8 mouse cellular contexts compared by ENCODE assay signal in genomic region chr8:80830724-80831566, GRCm38 (mm10). TPM values are rescaled to one million over a fixed set of nuclear protein-coding genes. Genes with fewer than 3 reads are reported as not detected.
DNase-seq lines count a peak whose midpoint lies in the region; ATAC-seq and TF ChIP-seq lines count a peak whose summit lies in the region.

No protein-coding gene starts in this region.

- ATAC-seq in hindbrain, embryonic 15.5 days (ENCODE audit: low FRiP score, low read depth) = peak; percentile 70
- peak; percentile 81 for ATAC-seq in neural tube, embryonic 14.5 days (ENCODE audit: low read depth)

- H3K4me3 ChIP-seq in left cerebral cortex, adult 2 months = no peak overlapping the region
- no peak overlapping the region for H3K4me3 ChIP-seq in embryonic facial prominence, embryonic 10.5 days
- H3K4me3 ChIP-seq in hindbrain, embryonic 15.5 days = no peak overlapping the region
- no peak overlapping the region for H3K4me3 ChIP-seq in neural tube, embryonic 14.5 days (ENCODE audit: low read depth, low read length)
- H3K4me3 ChIP-seq in thymus, adult 2 months (ENCODE audit: control insufficient read depth, insufficient read depth, low read length) = no peak overlapping the region

- no peak overlapping the region for H3K9ac ChIP-seq in hindbrain, embryonic 15.5 days
- H3K9ac ChIP-seq in neural tube, embryonic 14.5 days (replicated peaks; ENCODE audit: low read depth, low read length) = no peak overlapping the region

- H3K27me3 ChIP-seq in embryonic facial prominence, embryonic 10.5 days (replicated peaks; ENCODE audit: low read depth, poor library complexity, severe bottlenecking) = no peaks in the 10 kb centered on the region
- H3K27me3 ChIP-seq in hindbrain, embryonic 15.5 days = no peaks in the 10 kb centered on the region
- no peaks in the 10 kb centered on the region for H3K27me3 ChIP-seq in neural tube, embryonic 14.5 days (ENCODE audit: control insufficient read depth, insufficient read depth, low read length)
- no peaks in the 10 kb centered on the region for H3K27me3 ChIP-seq in thymus, adult 2 months (ENCODE audit: control insufficient read depth, insufficient read depth, low read length)

- intact Hi-C loops in left cerebral cortex, adult 2 months (cut with DNase I) = no loop called here

- peaks cover 19% of the 10 kb centered on the region for H3K4me1 ChIP-seq in embryonic facial prominence, embryonic 10.5 days
- peaks cover 25% of the 10 kb centered on the region for H3K4me1 ChIP-seq in hindbrain, embryonic 15.5 days (replicated peaks)
- H3K4me1 ChIP-seq in neural tube, embryonic 14.5 days (ENCODE audit: control insufficient read depth, insufficient read depth, low read length) = peaks cover 15% of the 10 kb centered on the region
- no peaks in the 10 kb centered on the region for H3K4me1 ChIP-seq in thymus, adult 2 months (replicated peaks; ENCODE audit: control insufficient read depth, insufficient read depth, low read length)

- TF ChIP-seq POLR2A in thymus, adult 2 months (IDR thresholded peaks at IDR 0.05; ENCODE audit: control insufficient read depth, extremely low read depth, insufficient read depth, low read length, poor library complexity) = no peak

- H3K4me2 ChIP-seq in hindbrain, embryonic 15.5 days = peak overlapping the region; percentile 6; the same call in 1 of the 2 replicates
- H3K4me2 ChIP-seq in neural tube, embryonic 14.5 days (ENCODE audit: low read depth, low read length) = no peak overlapping the region; the same call in 1 of the 2 replicates

- no peak for DNase-seq in left cerebral cortex, adult 2 months (ENCODE audit: extremely low spot score in 1 of 2, low spot score in 2 of 2)
- DNase-seq in left cerebral cortex, adult 18-20 months (ENCODE audit: low spot score in 2 of 2) = no peak
- no peak for DNase-seq in embryonic facial prominence, embryonic 10.5 days (ENCODE audit: low spot score)
- DNase-seq in thymus, adult 2 months = no peak
- no peak for DNase-seq in yolk sac, embryonic 10.5 days (ENCODE audit: low spot score)
- no peak for DNase-seq in thymus, postnatal 10 days (ENCODE audit: low spot score in 2 of 2)

- WGBS in embryonic facial prominence, embryonic 10.5 days = 81% methylated on average over 11 of the region's 11 CpGs
- whole genome bisulfite sequencing in hindbrain, embryonic 15.5 days = 61% methylated on average over 11 of the region's 11 CpGs
- 43% methylated on average over 11 of the region's 11 CpGs for WGBS in neural tube, embryonic 14.5 days
- 90% methylated on average over 11 of the region's 11 CpGs for WGBS in thymus, adult 2 months

- peak overlapping the region; percentile 34; the same call in 1 of the 2 replicates for H3K27ac ChIP-seq in left cerebral cortex, adult 2 months
- H3K27ac ChIP-seq in embryonic facial prominence, embryonic 10.5 days (replicated peaks) = 0 out of 2 replicates have a peak overlapping the region, but pooled peaks have one; percentile 20
- peak overlapping the region; percentile 31 for H3K27ac ChIP-seq in hindbrain, embryonic 15.5 days (replicated peaks)
- H3K27ac ChIP-seq in neural tube, embryonic 14.5 days (ENCODE audit: low read depth, low read length) = peak overlapping the region; percentile 30; the same call in 1 of the 2 replicates
- no peak overlapping the region for H3K27ac ChIP-seq in thymus, adult 2 months (ENCODE audit: control insufficient read depth, insufficient read depth, low read length)

- TF ChIP-seq CTCF in left cerebral cortex, adult 2 months (IDR thresholded peaks at IDR 0.05) = no peak
- no peak for TF ChIP-seq CTCF in thymus, adult 2 months (IDR thresholded peaks at IDR 0.05; ENCODE audit: borderline replicate concordance, control insufficient read depth, extremely low read depth, insufficient read depth, low read length, poor library complexity)

- H3K36me3 ChIP-seq in embryonic facial prominence, embryonic 10.5 days (replicated peaks) = no peaks in the 10 kb centered on the region
- no peaks in the 10 kb centered on the region for H3K36me3 ChIP-seq in hindbrain, embryonic 15.5 days
- no peaks in the 10 kb centered on the region for H3K36me3 ChIP-seq in neural tube, embryonic 14.5 days (ENCODE audit: control insufficient read depth, insufficient read depth, low read length)
- no peaks in the 10 kb centered on the region for H3K36me3 ChIP-seq in thymus, adult 2 months (ENCODE audit: control insufficient read depth, insufficient read depth, low read length)

- no peaks in the 10 kb centered on the region for H3K9me3 ChIP-seq in embryonic facial prominence, embryonic 10.5 days
- no peaks in the 10 kb centered on the region for H3K9me3 ChIP-seq in hindbrain, embryonic 15.5 days
- no peaks in the 10 kb centered on the region for H3K9me3 ChIP-seq in neural tube, embryonic 14.5 days (ENCODE audit: control insufficient read depth, low read length)

RNA-seq across cellular contexts. Expression of gene Gab1, which starts 49.4 kb away (rescaled TPM):
- total RNA-seq in left cerebral cortex, adult 2 months (2021) = 10 to 100 TPM; 11.4 to 13.0 TPM
- 10 to 100 TPM; 12.8 to 16.1 TPM for total RNA-seq in left cerebral cortex, adult 18-20 months (2021)
- polyA plus RNA-seq in embryonic facial prominence, embryonic 10.5 days (2016; fragmentation: Nextera tagmentation; extraction: Ambion mirVana) = 14.5 and 15.0 TPM in 2 replicates
- polyA plus RNA-seq in hindbrain, embryonic 15.5 days (2015; fragmentation: Nextera tagmentation; extraction: Ambion mirVana) = 10.9 and 14.0 TPM in 2 replicates
- 12.5 and 18.4 TPM in 2 replicates for polyA plus RNA-seq in neural tube, embryonic 14.5 days (2014; fragmentation: Nextera tagmentation; extraction: Ambion mirVana)
- 5.6 and 8.9 TPM in 2 replicates for polyA plus RNA-seq in thymus, adult 2 months (2012; rRNA removed)
